Mouse (Mus musculus): ENCODE measurements at regions not wholly inside any gene's neighbourhood (a gene's known extent, or its start where the extent isn't known, plus 50 kb on each side); places are given as distances from the start of the nearest gene placed in this dataset.
"Not testable (repeated sequence)": the region's sequence is repeated elsewhere in the genome, so short reads cannot be mapped to it uniquely, and the experiment has no call there.

DNA sequence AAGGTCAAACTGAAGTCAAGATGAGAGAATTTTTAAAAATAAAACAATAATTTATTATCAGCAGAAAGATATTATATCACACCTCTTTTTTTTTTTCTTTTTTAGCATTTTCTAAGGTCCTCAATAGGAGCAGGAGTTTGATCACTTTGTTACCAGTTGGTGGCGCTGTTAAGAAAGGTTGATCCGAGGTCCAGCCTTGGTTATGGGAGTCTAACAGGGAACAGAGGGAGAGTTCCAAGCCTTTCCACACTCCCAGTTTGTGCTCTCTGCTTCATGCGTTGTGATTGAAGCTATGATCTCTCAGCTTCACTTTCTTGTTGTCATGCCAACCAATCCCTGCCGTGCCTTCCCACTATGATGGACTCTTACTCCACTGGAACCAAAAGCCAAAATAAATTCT is 83.8 kb downstream of the Fam174a start:
- peak in 1 of 2 experiments; percentile 16 for DNase-seq (ENCODE audit: low spot score in 2 of 2)

DNA sequence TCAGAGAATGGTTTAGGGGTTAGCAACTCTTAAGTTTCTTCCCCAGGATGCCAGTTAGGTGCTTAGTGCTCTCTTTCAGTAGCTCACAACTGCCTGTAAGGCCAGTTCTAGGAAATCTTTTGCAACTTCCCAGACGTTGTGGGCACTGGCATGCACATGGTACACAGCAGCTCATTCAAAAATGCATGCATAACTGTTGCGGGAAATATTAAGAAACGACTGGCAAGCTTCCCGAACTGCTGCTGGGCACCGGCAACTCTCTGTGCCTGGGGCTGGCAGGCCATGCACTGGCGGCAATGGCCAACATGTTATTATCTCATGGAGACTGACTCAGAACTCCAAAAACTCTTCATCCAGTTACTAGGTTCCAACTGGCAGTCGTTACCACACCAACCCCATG is 86.3 kb downstream of the Fam174a start:
- DNase-seq (ENCODE audit: low spot score in 2 of 2), result no peak

DNA sequence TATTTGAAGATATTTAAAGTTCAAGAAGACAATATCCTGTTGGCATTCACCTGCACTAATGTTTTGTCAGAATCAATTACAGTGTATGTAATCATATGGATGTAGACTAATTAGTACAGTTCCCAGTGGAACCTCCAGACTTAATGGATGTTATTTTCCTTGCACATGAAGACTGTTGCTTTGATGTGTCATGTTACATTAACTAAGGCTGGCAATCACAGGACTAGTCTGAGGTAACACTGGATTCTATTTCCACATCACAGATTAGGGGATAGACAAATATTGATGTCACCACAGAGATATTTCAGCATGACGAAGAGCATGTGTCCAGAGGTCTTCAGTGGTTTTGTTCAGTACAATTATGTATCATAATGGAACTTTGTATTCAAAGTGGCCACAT is 108.8 kb downstream of the Fam174a start:
- no peak for DNase-seq (ENCODE audit: low spot score in 2 of 2)

DNA sequence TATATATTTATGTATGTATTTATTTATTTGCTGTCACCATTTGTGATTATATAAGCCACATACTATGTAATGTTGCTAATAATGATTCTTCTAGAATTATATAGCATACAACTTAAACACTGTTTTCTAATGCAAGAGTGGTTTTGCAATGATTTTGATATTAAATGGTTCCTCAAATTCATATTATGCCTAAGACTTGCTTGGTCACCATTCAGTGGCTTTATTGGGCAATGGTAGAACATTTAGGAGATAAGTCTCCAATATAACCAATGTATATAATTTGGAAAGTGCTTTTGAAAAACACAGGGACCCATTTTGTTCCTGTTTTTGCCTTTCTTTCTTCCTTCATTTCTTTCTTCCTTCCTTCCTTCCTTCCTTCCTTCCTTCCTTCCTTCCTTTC is 112.0 kb downstream of the Fam174a start:
- no peak for DNase-seq (ENCODE audit: low spot score in 2 of 2)

DNA sequence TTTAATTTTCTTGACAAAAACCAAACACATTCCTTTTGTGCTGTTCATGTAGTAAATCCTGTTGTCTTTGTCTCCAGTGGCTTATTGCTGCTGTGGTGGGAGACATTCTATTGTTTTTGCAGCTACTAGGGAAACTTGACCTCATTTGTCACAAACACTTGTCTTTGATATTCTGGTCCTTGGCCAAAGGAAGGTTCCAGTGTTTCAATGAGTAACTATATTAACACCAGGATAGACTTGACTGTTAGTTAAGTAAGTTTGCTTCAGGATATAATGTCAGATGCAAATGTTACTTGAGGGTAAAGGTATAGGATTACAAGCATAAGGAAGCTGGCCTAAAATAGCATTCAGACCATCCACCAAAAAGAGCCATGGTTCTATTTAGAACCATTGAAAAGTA is 123.7 kb downstream of the Fam174a start:
- DNase-seq (ENCODE audit: low spot score in 2 of 2), result no peak

DNA sequence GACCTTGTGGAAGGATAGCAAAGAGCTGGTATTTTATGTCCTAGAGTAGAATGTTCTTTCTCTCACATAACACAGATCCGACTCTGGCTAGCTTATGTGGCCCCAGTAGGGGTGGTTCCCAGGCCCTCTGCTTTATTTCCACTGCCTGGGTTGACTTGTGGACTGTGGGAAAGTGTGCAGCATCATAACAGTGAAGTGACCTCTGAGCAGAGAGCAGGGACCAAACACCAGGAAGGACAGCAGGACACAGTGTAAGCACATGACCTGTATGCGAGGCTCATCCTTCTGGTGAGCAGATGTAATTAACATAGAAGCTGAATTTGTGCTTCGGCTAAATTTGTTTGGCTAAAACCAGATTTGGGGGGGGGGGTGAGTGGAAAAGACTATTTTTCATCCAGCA is 132.1 kb downstream of the Fam174a start:
- no peak for DNase-seq (ENCODE audit: low spot score in 2 of 2)

DNA sequence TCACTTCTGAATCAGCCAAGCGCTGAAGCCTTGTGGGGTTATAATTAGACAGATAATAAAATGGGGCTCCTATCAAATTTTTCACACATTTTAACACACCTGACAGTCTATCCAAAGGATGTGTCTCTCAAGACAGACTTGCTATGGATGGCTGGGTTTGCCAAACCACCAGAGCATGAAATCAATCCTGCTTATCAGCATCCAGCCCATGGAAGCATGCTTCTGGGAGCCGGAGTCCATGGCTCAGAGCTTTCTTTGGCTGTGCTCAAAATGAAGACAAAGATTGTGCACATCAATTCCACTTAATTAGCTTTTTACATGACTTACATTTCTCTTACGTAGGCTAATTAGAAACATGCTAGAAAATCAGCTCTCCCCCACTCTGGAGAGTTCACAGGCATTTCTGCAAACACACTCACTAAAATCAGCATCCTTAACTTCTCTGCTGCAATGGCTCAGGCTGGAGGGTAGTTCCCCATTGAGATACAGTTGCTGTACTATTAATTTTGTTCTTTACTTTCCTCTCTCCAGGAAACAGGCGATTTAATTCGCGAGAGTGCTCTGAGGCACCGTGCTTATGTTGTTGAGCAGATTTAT is 135.6 kb downstream of the Fam174a start:
- DNase-seq (ENCODE audit: low spot score in 2 of 2), result no peak

DNA sequence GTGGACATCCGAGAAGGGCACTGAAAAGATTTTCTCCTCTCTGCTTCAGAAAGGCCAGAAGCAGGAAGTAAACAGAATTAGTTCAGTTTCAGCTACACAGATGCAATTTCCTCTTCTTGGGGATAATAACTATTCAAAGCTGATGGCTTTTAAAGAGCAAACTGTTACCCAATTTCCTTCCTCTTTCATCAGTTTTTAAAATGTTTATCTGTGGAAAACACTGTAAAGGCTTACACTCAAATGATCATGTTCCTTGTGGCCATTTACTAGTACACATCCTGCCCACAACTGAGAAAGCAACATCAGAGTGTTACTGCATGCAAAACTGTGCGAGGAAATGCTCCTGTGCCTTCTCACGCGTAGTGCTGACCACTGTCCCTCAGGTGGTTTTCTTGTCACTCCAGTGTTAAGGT is 137.5 kb downstream of the Fam174a start:
- no peak for DNase-seq (ENCODE audit: low spot score in 2 of 2)

DNA sequence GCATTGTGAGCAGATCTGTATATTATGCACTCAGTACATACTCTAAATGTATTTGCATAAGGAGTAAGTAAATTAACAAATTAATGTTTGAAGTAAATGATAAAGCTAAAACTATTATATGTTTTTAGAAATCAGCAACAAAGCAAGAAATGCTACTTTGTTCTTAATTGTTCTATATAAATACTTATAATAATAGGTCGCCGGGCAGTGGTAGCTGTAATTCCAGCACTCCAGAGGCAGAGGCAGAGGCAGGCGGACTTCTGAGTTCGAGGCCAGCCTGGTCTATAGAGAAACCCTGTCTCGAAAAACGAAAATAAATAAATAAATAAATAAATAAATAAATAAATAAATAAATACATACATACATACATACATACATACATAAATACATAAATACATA is 138.3 kb downstream of the Fam174a start:
- peak; percentile 67 to 92 for DNase-seq (ENCODE audit: low spot score in 2 of 2)

DNA sequence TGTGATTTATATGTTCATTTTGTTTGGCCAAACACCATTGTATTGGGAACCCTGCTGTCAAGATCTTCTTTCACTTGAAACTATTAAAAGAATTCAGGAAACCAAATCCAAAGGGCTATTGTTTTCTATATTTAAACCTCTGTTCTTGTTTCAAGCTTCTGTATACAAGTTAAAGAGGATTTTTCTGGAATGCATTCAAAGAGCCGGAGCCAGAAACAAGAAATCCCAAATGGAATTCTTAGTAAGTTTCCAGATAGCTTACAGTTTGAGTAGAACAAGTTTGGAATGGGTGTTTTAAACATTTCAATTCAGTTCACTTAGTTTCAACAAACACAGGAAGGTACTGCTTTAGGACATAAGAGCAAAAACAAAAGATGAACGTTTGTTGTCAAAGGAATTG is 140.8 kb downstream of the Fam174a start:
- DNase-seq (ENCODE audit: low spot score in 2 of 2), result no peak

DNA sequence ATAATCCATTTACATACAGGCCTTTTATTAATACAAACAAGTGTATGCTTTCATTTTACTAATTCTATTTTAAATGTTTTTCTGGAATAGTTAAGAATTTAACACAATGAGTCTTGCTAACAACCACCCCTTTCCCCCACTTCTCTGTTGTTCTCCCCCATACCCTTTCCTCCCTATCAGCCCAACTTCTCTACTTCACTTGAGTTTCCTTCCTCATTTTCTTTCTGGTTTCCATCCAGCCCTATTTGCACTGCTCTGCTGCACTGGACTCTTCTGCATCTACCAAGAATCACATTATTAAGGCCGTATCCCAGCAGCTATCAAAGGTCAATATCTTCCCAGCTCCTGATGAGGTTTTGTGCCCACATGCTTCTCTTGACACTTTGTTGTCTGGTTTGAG is 145.9 kb downstream of the Fam174a start:
- no peak for DNase-seq (ENCODE audit: low spot score in 2 of 2)

DNA sequence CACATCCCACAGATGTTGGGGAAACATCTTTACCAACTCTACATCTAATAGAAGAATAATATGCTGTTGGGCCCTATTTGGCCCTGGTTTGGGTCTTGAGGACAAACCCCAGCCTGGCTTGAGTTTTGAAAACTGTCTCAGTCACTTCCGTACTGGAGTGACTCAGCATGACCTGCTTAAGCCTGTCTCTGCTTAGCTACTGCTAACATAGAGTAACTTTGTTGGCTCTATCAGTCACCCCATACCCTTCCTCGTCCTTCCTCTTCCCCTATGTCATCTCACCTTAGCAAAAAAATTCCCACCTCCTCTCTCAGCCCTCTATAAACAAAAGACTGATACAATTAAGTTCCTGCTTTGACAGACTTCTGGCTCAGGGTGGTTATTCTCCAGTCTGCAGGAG is 154.7 kb downstream of the Fam174a start:
- no peak for DNase-seq (ENCODE audit: low spot score in 2 of 2)

DNA sequence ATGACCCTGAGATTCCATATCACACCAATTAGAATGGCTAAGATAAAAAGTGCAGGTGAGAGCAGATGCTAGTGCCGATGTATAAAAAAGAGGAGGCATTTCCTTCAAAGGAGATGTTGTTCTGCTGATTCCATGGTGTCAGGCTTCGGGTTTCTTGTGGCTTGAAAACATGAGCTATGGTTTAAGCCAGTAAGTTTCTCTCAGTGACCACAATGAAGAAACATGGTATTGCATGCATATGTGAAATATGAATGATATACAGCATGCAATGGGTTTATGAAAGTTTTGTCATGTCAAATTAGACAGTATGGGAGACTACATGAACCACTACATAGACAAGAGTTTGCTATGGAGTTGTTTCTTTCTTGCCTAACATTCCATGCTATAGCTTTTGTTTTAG is 155.3 kb downstream of the Fam174a start:
- no peak for DNase-seq (ENCODE audit: low spot score in 2 of 2)

DNA sequence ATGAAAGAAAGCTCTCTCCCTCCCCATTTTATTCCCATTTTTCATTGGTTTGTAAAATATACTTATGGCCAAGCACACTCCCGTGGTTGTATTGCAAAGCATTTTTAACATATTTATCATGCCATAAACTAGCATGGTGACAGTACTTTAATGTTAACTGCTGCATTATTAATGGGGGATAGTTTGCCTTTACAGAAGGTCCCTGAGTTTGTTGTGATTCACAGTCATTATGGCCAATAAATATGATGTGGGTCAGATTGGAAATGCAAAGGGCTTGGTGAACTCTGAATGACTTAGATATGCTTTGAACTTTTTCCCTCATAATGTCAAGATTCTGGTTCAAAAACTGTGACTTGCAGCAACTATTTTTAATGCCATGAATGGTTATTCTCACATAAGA is 157.1 kb downstream of the Fam174a start:
- DNase-seq (ENCODE audit: low spot score in 2 of 2), result no peak

DNA sequence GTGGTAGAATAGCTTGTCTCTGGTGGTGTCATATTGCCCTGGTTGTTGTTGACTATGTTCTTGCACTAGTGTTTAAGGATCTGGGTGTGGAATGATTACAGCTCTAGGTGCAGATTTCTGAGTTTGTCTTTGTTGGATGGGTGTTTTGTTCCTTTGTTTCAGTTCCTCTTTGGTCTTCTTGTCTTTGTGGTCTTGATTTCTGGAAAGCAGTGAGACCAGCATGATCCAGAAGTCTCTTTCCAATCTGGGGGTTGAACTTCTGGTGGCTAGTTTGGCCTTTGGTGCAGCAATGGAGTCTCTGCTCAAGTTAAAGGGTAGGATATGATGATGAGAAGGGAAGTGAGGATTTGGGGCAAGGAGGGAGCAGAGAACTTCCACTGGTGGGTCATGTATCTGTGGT is 174.4 kb downstream of the St8sia4 start:
- DNase-seq (ENCODE audit: low spot score in 2 of 2), result peak in 1 of 2 experiments; percentile 23

DNA sequence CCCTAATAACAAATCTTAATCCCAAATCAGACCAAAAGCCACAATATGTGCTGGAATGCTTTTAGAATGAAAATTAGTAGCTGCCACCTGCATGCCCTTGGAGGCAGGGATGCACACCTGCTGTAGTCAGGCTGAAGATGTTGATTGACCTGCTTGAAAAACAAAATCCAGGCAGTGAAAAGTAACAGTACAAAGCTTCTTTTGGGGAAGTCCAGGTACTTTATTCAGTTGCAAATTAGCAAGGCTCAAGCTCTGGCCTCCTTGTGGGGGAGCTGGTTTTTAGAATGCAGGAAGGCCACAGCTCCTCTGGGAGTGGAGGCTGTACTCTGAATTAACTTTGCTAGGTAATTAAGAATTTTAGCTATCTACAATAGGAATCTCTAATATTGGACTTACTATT is 166.7 kb downstream of the St8sia4 start:
- DNase-seq (ENCODE audit: low spot score in 2 of 2), result not testable (repeated sequence)

DNA sequence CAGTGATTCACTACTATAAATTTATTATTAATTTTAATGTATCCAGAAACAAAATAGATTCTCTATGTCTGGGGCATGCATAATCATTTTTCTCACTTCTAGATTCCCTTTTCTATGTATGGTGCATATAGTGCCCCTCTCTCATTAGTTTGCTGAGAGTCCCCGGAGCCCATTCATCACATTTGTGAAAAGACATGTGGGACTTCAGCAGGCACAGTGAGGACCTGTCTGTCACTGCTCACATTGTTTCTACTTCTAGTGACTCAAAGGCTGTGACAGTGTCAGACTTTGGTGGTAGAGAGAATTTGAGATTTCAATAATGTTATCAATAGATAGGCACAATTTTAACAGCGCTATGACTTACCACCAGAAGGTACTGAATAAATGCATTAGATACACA is 158.7 kb downstream of the St8sia4 start:
- no peak for DNase-seq (ENCODE audit: low spot score in 2 of 2)

DNA sequence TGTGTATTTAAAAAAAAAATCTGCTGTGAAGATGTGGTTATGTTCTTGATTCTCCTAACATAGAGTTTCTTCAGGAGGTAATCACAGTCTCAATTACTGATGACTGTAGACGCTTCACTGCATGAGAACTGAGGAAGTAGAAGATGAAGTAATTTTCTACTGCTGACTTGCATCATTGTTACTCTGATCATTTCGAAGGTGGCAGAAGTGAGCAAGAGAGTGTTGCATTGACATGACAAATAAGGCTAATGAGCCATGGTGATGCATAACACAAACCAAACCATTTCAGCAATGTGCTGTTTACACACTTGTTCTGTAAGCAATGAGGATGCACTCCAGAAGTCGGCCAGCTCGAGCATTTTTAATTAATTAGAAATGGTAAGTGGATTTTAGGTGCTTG is 138.6 kb downstream of the St8sia4 start:
- no peak for DNase-seq (ENCODE audit: low spot score in 2 of 2)

DNA sequence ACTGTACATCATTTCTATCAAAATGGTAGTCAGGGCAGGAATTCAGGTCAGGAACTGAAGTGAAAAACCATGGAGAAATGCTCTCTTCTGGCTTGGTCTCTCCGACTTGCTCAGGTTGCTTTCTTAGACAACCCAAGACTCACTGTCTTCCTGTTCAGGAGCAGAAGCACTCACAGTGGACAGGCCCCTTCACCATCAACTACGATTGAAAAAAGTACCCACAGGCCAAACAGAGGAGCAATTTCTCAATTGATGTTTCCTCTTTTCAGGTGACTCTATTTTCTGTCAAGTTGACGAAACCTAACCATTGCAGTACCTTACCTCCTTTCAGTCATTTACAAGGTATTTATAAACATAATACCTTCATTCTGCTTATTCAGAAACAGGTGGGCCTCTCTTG is 136.4 kb downstream of the St8sia4 start:
- no peak for DNase-seq (ENCODE audit: low spot score in 2 of 2)
